Mouse (Mus musculus) CD8-positive naive resting alpha-beta T cell, adult 57 days (primary cell): ENCODE results near the gene Morf4l1. TPM values are rescaled to one million over a fixed set of nuclear protein-coding genes. Genes with fewer than 3 reads are reported as not detected.

ENCODE experiments used
- total RNA-seq: library from RNA; stranded (reverse); gene quantifications from one replicate; pipeline ENCODE4 v1.2.4, GENCODE M21; 2023

Morf4l1 gene
- total RNA-seq: 347 TPM

GRCm38 (mm10) chr9:90114567-90115307 lies at the start of gene Morf4l1:
Gene Morf4l1, minus strand, starts transcription at chr9:90114774.

GRCm38 (mm10) chr9:90162926-90163748 lies 48.6 kb upstream of the Morf4l1 start, which contains the start of gene Adamts7:
Gene Adamts7, plus strand, starts transcription at chr9:90163069.

GRCm38 (mm10) chr9:90053852-90054251 lies 60.7 kb downstream of the Morf4l1 start, which contains the start of gene Ctsh:
Gene Ctsh, plus strand, starts transcription at chr9:90054152.

Other genes with a start within 250 kb of the Morf4l1 start
- gene Rasgrf1, start 204.9 kb downstream of the Morf4l1 start, total RNA-seq: not detected
- gene Ctsh, start 60.6 kb downstream of the Morf4l1 start, total RNA-seq: 27.4 TPM
- 0.28 TPM for gene Adamts7, start 48.3 kb upstream of the Morf4l1 start, total RNA-seq
- gene Tbc1d2b, start 156.0 kb upstream of the Morf4l1 start, total RNA-seq: 38.5 TPM